Comparison of ENCODE assay signal across 25 mouse cellular contexts in genomic region chr2:114153247-114153646, GRCm38 (mm10). TPM values are rescaled to one million over a fixed set of nuclear protein-coding genes. Genes with fewer than 3 reads are reported as not detected.
DNase-seq lines count a peak whose midpoint lies in the region; ATAC-seq and TF ChIP-seq lines count a peak whose summit lies in the region.
"Had no signal": no experiment of that assay in that cellular context is flagged by ENCODE, and none has a peak within 500 bp of the region (broad histone marks: within the 10 kb centered on the region; RNA-seq: fewer than 3 reads in every experiment).

No protein-coding gene starts in this region.

- H3K27me3 ChIP-seq in embryonic facial prominence, embryonic 14.5 days (replicated peaks; ENCODE audit: control insufficient read depth, insufficient read depth, low read length), result no peaks in the 10 kb centered on the region
- H3K27me3 ChIP-seq in embryonic facial prominence, embryonic 10.5 days (replicated peaks; ENCODE audit: low read depth, poor library complexity, severe bottlenecking), result no peaks in the 10 kb centered on the region
- H3K27me3 ChIP-seq in intestine, postnatal 0 days (replicated peaks; ENCODE audit: control insufficient read depth, insufficient read depth, low read length), result no peaks in the 10 kb centered on the region
- H3K27me3 ChIP-seq: embryonic facial prominence, embryonic 12.5 days; forebrain, embryonic 12.5 days; forebrain, embryonic 15.5 days; heart, embryonic 13.5 days had no signal

- ATAC-seq in embryonic facial prominence, embryonic 14.5 days (ENCODE audit: low read depth), result peak; percentile 60; the same call in 1 of the 2 replicates
- peak; percentile 68 for ATAC-seq in CD4-positive, CD25-positive, alpha-beta regulatory T cell, adult 4 months
- peak; percentile 79 for ATAC-seq in inflammation-experienced regulatory T-cells, adult 6 months
- ATAC-seq in intestine, postnatal 0 days, result no peak
- ATAC-seq: forebrain, embryonic 15.5 days; hindbrain, postnatal 0 days had no signal

- peaks cover 73% of the 10 kb centered on the region for H3K36me3 ChIP-seq in embryonic facial prominence, embryonic 14.5 days (ENCODE audit: control insufficient read depth, insufficient read depth, low read length)
- peaks cover 94% of the 10 kb centered on the region for H3K36me3 ChIP-seq in embryonic facial prominence, embryonic 10.5 days (replicated peaks)
- peaks cover 72% of the 10 kb centered on the region for H3K36me3 ChIP-seq in intestine, postnatal 0 days (ENCODE audit: control insufficient read depth, insufficient read depth)

- no peak for DNase-seq in embryonic facial prominence, embryonic 14.5 days (ENCODE audit: low spot score)
- DNase-seq in embryonic facial prominence, embryonic 10.5 days (ENCODE audit: low spot score), result no peak
- no peak for DNase-seq in kidney, postnatal 36 days
- DNase-seq: adrenal gland, adult 2 months; adrenal gland, postnatal 25 days; cerebellum, adult 18-20 months; cerebellum, adult 9-10 months; cerebellum, postnatal 14 days; gastrocnemius, postnatal 10 days; gastrocnemius, postnatal 36 days; heart, adult 2 months; heart, postnatal 14 days; heart, postnatal 4 days; kidney, adult 11 months had no signal

- no peak overlapping the region for H3K4me3 ChIP-seq in embryonic facial prominence, embryonic 14.5 days (ENCODE audit: low read depth, low read length)
- H3K4me3 ChIP-seq in embryonic facial prominence, embryonic 10.5 days, result no peak overlapping the region
- no peak overlapping the region for H3K4me3 ChIP-seq in intestine, postnatal 0 days (ENCODE audit: low read depth, low read length)
- H3K4me3 ChIP-seq: embryonic facial prominence, embryonic 12.5 days; erythroblast, embryonic 14.5 days; forebrain, embryonic 12.5 days; forebrain, embryonic 15.5 days; heart, adult 2 months; heart, embryonic 10.5 days; heart, embryonic 13.5 days had no signal

- no peak overlapping the region for H3K4me2 ChIP-seq in embryonic facial prominence, embryonic 14.5 days (ENCODE audit: low read depth, low read length)
- no peak overlapping the region for H3K4me2 ChIP-seq in intestine, postnatal 0 days (replicated peaks; ENCODE audit: low read depth)
- H3K4me2 ChIP-seq: embryonic facial prominence, embryonic 12.5 days; forebrain, embryonic 12.5 days; forebrain, embryonic 15.5 days; heart, embryonic 13.5 days; hindbrain, embryonic 14.5 days had no signal

- TF ChIP-seq CTCF in intestine, postnatal 0 days (IDR thresholded peaks at IDR 0.05; ENCODE audit: low read depth), result no peak

- no peak overlapping the region for H3K9ac ChIP-seq in embryonic facial prominence, embryonic 14.5 days (ENCODE audit: low read depth, low read length)
- no peak overlapping the region for H3K9ac ChIP-seq in intestine, postnatal 0 days (ENCODE audit: low read depth, low read length)
- H3K9ac ChIP-seq: embryonic facial prominence, embryonic 12.5 days; forebrain, embryonic 12.5 days; forebrain, embryonic 15.5 days; heart, embryonic 13.5 days; hindbrain, embryonic 14.5 days had no signal

- no peaks in the 10 kb centered on the region for H3K4me1 ChIP-seq in embryonic facial prominence, embryonic 14.5 days (ENCODE audit: control insufficient read depth, insufficient read depth, low read length)
- H3K4me1 ChIP-seq in embryonic facial prominence, embryonic 10.5 days, result no peaks in the 10 kb centered on the region
- no peaks in the 10 kb centered on the region for H3K4me1 ChIP-seq in intestine, postnatal 0 days (replicated peaks; ENCODE audit: control insufficient read depth, insufficient read depth, low read length)
- H3K4me1 ChIP-seq: embryonic facial prominence, embryonic 12.5 days; forebrain, embryonic 12.5 days; forebrain, embryonic 15.5 days; heart, embryonic 10.5 days; heart, embryonic 13.5 days had no signal

- 88% methylated on average over 6 of the region's 6 CpGs for WGBS in embryonic facial prominence, embryonic 14.5 days
- WGBS in embryonic facial prominence, embryonic 10.5 days, result 93% methylated on average over 6 of the region's 6 CpGs
- 84% methylated on average over 6 of the region's 6 CpGs for WGBS in intestine, postnatal 0 days

- H3K27ac ChIP-seq in embryonic facial prominence, embryonic 14.5 days (replicated peaks; ENCODE audit: low read depth, low read length), result no peak overlapping the region
- no peak overlapping the region for H3K27ac ChIP-seq in embryonic facial prominence, embryonic 10.5 days (replicated peaks)
- no peak overlapping the region for H3K27ac ChIP-seq in intestine, postnatal 0 days (ENCODE audit: low read depth, low read length)
- H3K27ac ChIP-seq: embryonic facial prominence, embryonic 12.5 days; forebrain, embryonic 12.5 days; forebrain, embryonic 15.5 days; heart, adult 2 months; heart, embryonic 10.5 days; heart, embryonic 13.5 days; hindbrain, embryonic 14.5 days; hindbrain, postnatal 0 days had no signal

- no peaks in the 10 kb centered on the region for H3K9me3 ChIP-seq in embryonic facial prominence, embryonic 14.5 days (ENCODE audit: control insufficient read depth, low read length)
- no peaks in the 10 kb centered on the region for H3K9me3 ChIP-seq in embryonic facial prominence, embryonic 10.5 days
- no peaks in the 10 kb centered on the region for H3K9me3 ChIP-seq in intestine, postnatal 0 days (ENCODE audit: control insufficient read depth)
- H3K9me3 ChIP-seq: embryonic facial prominence, embryonic 12.5 days; forebrain, embryonic 12.5 days; forebrain, embryonic 15.5 days; heart, embryonic 10.5 days; heart, embryonic 13.5 days had no signal

RNA-seq across cellular contexts. Expression of gene Aqr, which starts 33.6 kb away (rescaled TPM):
- polyA plus RNA-seq in embryonic facial prominence, embryonic 14.5 days (2014; fragmentation: Nextera tagmentation; extraction: Ambion mirVana), result 44.9 and 48.3 TPM in 2 replicates
- 48.7 and 54.5 TPM in 2 replicates for polyA plus RNA-seq in embryonic facial prominence, embryonic 10.5 days (2016; fragmentation: Nextera tagmentation; extraction: Ambion mirVana)
- 10 to 100 TPM; 47.2 to 65.1 TPM for polyA plus RNA-seq in CD4-positive, CD25-positive, alpha-beta regulatory T cell, adult 4 months (2017; shearing (Covaris generic))
- 10 to 100 TPM; 45.3 to 49.6 (median 47.4) TPM for polyA plus RNA-seq in inflammation-experienced regulatory T-cells, adult 6 months (2017; shearing (Covaris generic))
- polyA plus RNA-seq in intestine, postnatal 0 days (2015; fragmentation: Nextera tagmentation; extraction: Ambion mirVana), result 26.7 and 29.1 TPM in 2 replicates

RNA-seq across cellular contexts. Expression of gene Zfp770, which starts 48.0 kb away (rescaled TPM):
- 4.8 and 6.7 TPM in 2 replicates for polyA plus RNA-seq in embryonic facial prominence, embryonic 14.5 days (2014; fragmentation: Nextera tagmentation; extraction: Ambion mirVana)
- 3.6 and 3.8 TPM in 2 replicates for polyA plus RNA-seq in embryonic facial prominence, embryonic 10.5 days (2016; fragmentation: Nextera tagmentation; extraction: Ambion mirVana)
- 1 to 10 TPM; 2.5 to 3.2 TPM for polyA plus RNA-seq in CD4-positive, CD25-positive, alpha-beta regulatory T cell, adult 4 months (2017; shearing (Covaris generic))
- polyA plus RNA-seq in inflammation-experienced regulatory T-cells, adult 6 months (2017; shearing (Covaris generic)), result 1 to 10 TPM; 2.4 to 3.6 (median 2.6) TPM
- polyA plus RNA-seq in intestine, postnatal 0 days (2015; fragmentation: Nextera tagmentation; extraction: Ambion mirVana), result 2.2 and 2.6 TPM in 2 replicates
